Mouse (Mus musculus) MEL (cell line): Measurements from ENCODE around the gene Cpt1a. TPM values are rescaled to one million over a fixed set of nuclear protein-coding genes. Genes with fewer than 3 reads are reported as not detected.

ENCODE experiments used
- DNase-seq: peaks from one replicate; pipeline ENCODE4 v3.0.0; 2011; ENCODE audit warnings: low read depth, low spot score
- H3K27ac ChIP-seq: 2 replicates; pipeline ENCODE4 v1.5.1; 2012; ENCODE audit warnings: low read depth, mild to moderate bottlenecking, control low read depth, low read length, moderate library complexity; ENCODE audit not compliant: control insufficient read depth
- H3K27me3 ChIP-seq, 2 experiments: fragments of 150-350 bp in 1 of 2; sonication (generic) in 1 of 2; 2 replicates each; pipeline ENCODE4 v1.6.1; 2012; ENCODE audit warnings: low read length in 2 of 2, mild to moderate bottlenecking in 2 of 2, improper control_type of control experiment in 1 of 2, moderate library complexity in 1 of 2; ENCODE audit not compliant: insufficient read depth in 2 of 2, control insufficient read depth in 1 of 2
- H3K36me3 ChIP-seq, 2 experiments: 2 replicates each; pipeline ENCODE4 v1.6.1; 2012 to 2014; ENCODE audit warnings: low read length in 2 of 2, improper control_type of control experiment in 1 of 2, inconsistent platforms in 1 of 2, mild to moderate bottlenecking in 1 of 2; ENCODE audit not compliant: insufficient read depth in 2 of 2, control insufficient read depth in 1 of 2
- H3K4me1 ChIP-seq, 2 experiments: fragments of 150-350 bp in 1 of 2; sonication (generic) in 1 of 2; 2 replicates each; pipeline ENCODE4 v1.6.1; 2012; ENCODE audit warnings: low read length in 2 of 2, improper control_type of control experiment in 1 of 2, mild to moderate bottlenecking in 1 of 2; ENCODE audit not compliant: insufficient read depth in 2 of 2, control insufficient read depth in 1 of 2
- H3K4me3 ChIP-seq, 2 experiments: fragments of 150-350 bp in 1 of 2; sonication (generic) in 1 of 2; 2 replicates each; pipeline ENCODE4 v1.5.1; 2012; ENCODE audit warnings: low read depth in 2 of 2, low read length in 2 of 2, mild to moderate bottlenecking in 2 of 2, moderate library complexity in 2 of 2, control low read depth in 1 of 2, improper control_type of control experiment in 1 of 2; ENCODE audit not compliant: control insufficient read depth in 1 of 2, insufficient read depth in 1 of 2
- H3K79me2 ChIP-seq: 2 replicates; pipeline ENCODE4 v1.6.1; 2012; ENCODE audit warnings: mild to moderate bottlenecking, low read length, moderate library complexity; ENCODE audit not compliant: control insufficient read depth, poor library complexity, insufficient read depth
- H3K9ac ChIP-seq: 2 replicates; pipeline ENCODE4 v1.6.1; 2012; ENCODE audit warnings: low read depth, mild to moderate bottlenecking, control low read depth, low read length, moderate library complexity; ENCODE audit not compliant: control insufficient read depth, poor library complexity, severe bottlenecking
- H3K9me3 ChIP-seq: fragments of 150-350 bp; sonication (generic); replicated peaks from 2 replicates; pipeline ENCODE4 v1.6.1; 2012; ENCODE audit warnings: mild to moderate bottlenecking, low read length, improper control_type of control experiment, moderate library complexity; ENCODE audit not compliant: insufficient read depth
- CTCF ChIP-seq, 3 experiments: IDR thresholded peaks in 2 of 3; conservative IDR thresholded peaks in 1 of 3; 2 replicates each; pipeline ENCODE4 v1.5.1; 2011 to 2012; ENCODE audit warnings: low read length in 3 of 3, low read depth in 2 of 3, mild to moderate bottlenecking in 2 of 3, improper control_type of control experiment in 1 of 3, inconsistent platforms in 1 of 3, mixed read lengths in 1 of 3, moderate library complexity in 1 of 3; ENCODE audit not compliant: control insufficient read depth in 1 of 3, insufficient read depth in 1 of 3, poor library complexity in 1 of 3, severe bottlenecking in 1 of 3
- E2F4 ChIP-seq: IDR thresholded peaks from 2 replicates; pipeline ENCODE4 v1.6.1; 2011; ENCODE audit warnings: low read depth, low read length, improper control_type of control experiment, borderline replicate concordance
- ELF1 ChIP-seq: IDR thresholded peaks from 2 replicates; pipeline ENCODE4 v1.6.1; 2014; ENCODE audit warnings: low read depth, mild to moderate bottlenecking, inconsistent platforms, low read length, improper control_type of control experiment, moderate library complexity
- EP300 ChIP-seq, 2 experiments: IDR thresholded peaks; 2 replicates each; pipeline ENCODE4 v1.6.1; 2011; ENCODE audit warnings: improper control_type of control experiment in 2 of 2, low read length in 2 of 2, low read depth in 1 of 2, mild to moderate bottlenecking in 1 of 2
- ETS1 ChIP-seq: IDR thresholded peaks from 2 replicates; pipeline ENCODE4 v1.6.1; 2012; ENCODE audit warnings: low read depth, mild to moderate bottlenecking, inconsistent platforms, low read length, improper control_type of control experiment, moderate library complexity
- HCFC1 ChIP-seq: IDR thresholded peaks from 2 replicates; pipeline ENCODE4 v1.6.1; 2012; ENCODE audit warnings: low read depth, mild to moderate bottlenecking, inconsistent platforms, low read length, improper control_type of control experiment, moderate library complexity
- JUND ChIP-seq: IDR thresholded peaks from 2 replicates; pipeline ENCODE4 v1.6.1; 2011; ENCODE audit warnings: low read depth, mild to moderate bottlenecking, improper control_type of control experiment, low read length
- MAX ChIP-seq: IDR thresholded peaks from 2 replicates; pipeline ENCODE4 v1.6.1; 2011; ENCODE audit warnings: low read length, improper control_type of control experiment
- MAZ ChIP-seq: IDR thresholded peaks from 2 replicates; pipeline ENCODE4 v1.6.1; 2012; ENCODE audit warnings: low read depth, mild to moderate bottlenecking, inconsistent platforms, low read length, improper control_type of control experiment
- POLR2AphosphoS2 ChIP-seq: IDR thresholded peaks from 2 replicates; pipeline ENCODE4 v1.6.1; 2011; ENCODE audit warnings: low read length, improper control_type of control experiment
- SIN3A ChIP-seq: IDR thresholded peaks from 2 replicates; pipeline ENCODE4 v1.6.1; 2012; ENCODE audit warnings: low read length, improper control_type of control experiment, inconsistent platforms
- TBP ChIP-seq: IDR thresholded peaks from 2 replicates; pipeline ENCODE4 v1.8.0; 2011; ENCODE audit warnings: low read depth, low read length, improper control_type of control experiment
- TCF12 ChIP-seq: IDR thresholded peaks from 2 replicates; pipeline ENCODE4 v1.6.1; 2014; ENCODE audit warnings: low read depth, mild to moderate bottlenecking, inconsistent platforms, low read length, improper control_type of control experiment, moderate library complexity
- UBTF ChIP-seq: IDR thresholded peaks from 2 replicates; pipeline ENCODE4 v1.6.1; 2012; ENCODE audit warnings: low read depth, mild to moderate bottlenecking, inconsistent platforms, low read length, improper control_type of control experiment, moderate library complexity, borderline replicate concordance; ENCODE audit not compliant: insufficient read depth
- USF2 ChIP-seq, 2 experiments: IDR thresholded peaks; 2 replicates each; pipeline ENCODE4 v1.6.1; 2011 to 2012; ENCODE audit warnings: improper control_type of control experiment in 2 of 2, low read length in 2 of 2, borderline replicate concordance in 1 of 2, inconsistent platforms in 1 of 2, low read depth in 1 of 2, mild to moderate bottlenecking in 1 of 2; ENCODE audit not compliant: insufficient read depth in 1 of 2
- ZC3H11A ChIP-seq: IDR thresholded peaks from 2 replicates; pipeline ENCODE4 v1.6.1; 2012; ENCODE audit warnings: low read depth, mild to moderate bottlenecking, inconsistent platforms, low read length, improper control_type of control experiment
- ZKSCAN1 ChIP-seq: IDR thresholded peaks from 2 replicates; pipeline ENCODE4 v1.6.1; 2012; ENCODE audit warnings: low read depth, mild to moderate bottlenecking, inconsistent platforms, low read length, improper control_type of control experiment, moderate library complexity
- ZMIZ1 ChIP-seq: IDR thresholded peaks from 2 replicates; pipeline ENCODE4 v1.6.1; 2012; ENCODE audit warnings: low read depth, mild to moderate bottlenecking, inconsistent platforms, low read length, improper control_type of control experiment, moderate library complexity
- ZNF384 ChIP-seq: IDR thresholded peaks from 2 replicates; pipeline ENCODE4 v1.6.1; 2012; ENCODE audit warnings: low read depth, mild to moderate bottlenecking, inconsistent platforms, low read length, improper control_type of control experiment
- polyA plus RNA-seq, 2 experiments: library from polyadenylated mRNA; stranded (reverse) in 1 of 2; unstranded in 1 of 2; fragments of >175 nt in 1 of 2; fragments of >200 nt in 1 of 2; gene quantifications; 2 replicates each; pipeline versions ENCODE4 v1.2.1 to v1.2.4; 2012; ENCODE audit warnings: low replicate concordance in 2 of 2, low read depth in 1 of 2; ENCODE audit not compliant: insufficient read length in 2 of 2, insufficient read depth in 1 of 2, missing spikeins in 1 of 2
- total RNA-seq: library from RNA; depleted of rRNA; stranded (reverse); fragments of 300-350 nt; gene quantifications from 2 replicates; pipeline ENCODE4 v1.2.3, GENCODE M21; 2012

Gene Cpt1a
- total and polyA plus RNA-seq, 3 experiments = 16.1 to 40.4 TPM; not detected in 1

DNA sequence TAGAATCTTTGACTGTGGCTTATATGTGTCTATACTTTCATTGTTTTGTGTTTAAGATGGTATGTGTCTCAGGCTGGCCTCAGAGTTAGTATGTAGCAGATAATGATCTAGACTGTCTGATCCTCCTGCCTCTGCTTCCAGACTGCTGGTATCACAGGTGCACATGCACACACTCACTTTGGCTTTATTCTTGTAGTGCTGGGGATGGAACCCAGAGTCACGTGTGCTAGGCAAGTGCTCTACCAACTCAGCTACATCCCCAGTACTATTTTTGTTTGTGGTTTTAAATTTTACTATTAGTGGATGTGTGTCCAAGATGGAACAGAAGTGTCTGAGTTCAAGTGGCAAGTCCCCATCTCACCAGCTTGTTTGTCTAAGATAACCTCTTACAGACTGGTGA is 29.1 kb upstream of the Cpt1a start:
- H3K9me3 ChIP-seq = no peaks in the 10 kb centered on the region
- TF ChIP-seq EP300 (IDR thresholded peaks at IDR 0.05; ENCODE audit: low read depth in 1 of 2, low read length in 2 of 2) (no peak), ZMIZ1 (no peak), UBTF (no peak), TBP (no peak), ZKSCAN1 (no peak), MAX (no peak), ZNF384 (no peak), MAZ (no peak), HCFC1 (no peak), JUND (no peak), ZC3H11A (no peak), SIN3A (no peak), POLR2AphosphoS2 (no peak), TCF12 (no peak), USF2 (IDR thresholded peaks at IDR 0.05; ENCODE audit: borderline replicate concordance in 1 of 2, insufficient read depth in 1 of 2, low read depth in 1 of 2, low read length in 2 of 2) (no peak), CTCF (IDR thresholded peaks at IDR 0.05 in 2 of 3, conservative IDR thresholded peaks at IDR 0.05 in 1 of 3; ENCODE audit: control insufficient read depth in 1 of 3, insufficient read depth in 1 of 3, low read depth in 2 of 3, low read length in 3 of 3, poor library complexity in 1 of 3, severe bottlenecking in 1 of 3) (no peak)
- H3K36me3 ChIP-seq = peaks cover 0 to 3% of the 10 kb centered on the region in 2 experiments; a peak in 1 of 4 replicates
- H3K27me3 ChIP-seq = no peaks in the 10 kb centered on the region
- H3K4me3 ChIP-seq = no peak overlapping the region
- H3K79me2 ChIP-seq = no peaks in the 10 kb centered on the region
- H3K4me1 ChIP-seq = no peaks in the 10 kb centered on the region
- no peak overlapping the region for H3K27ac ChIP-seq
- H3K9ac ChIP-seq = no peak overlapping the region
- DNase-seq = no peak

DNA sequence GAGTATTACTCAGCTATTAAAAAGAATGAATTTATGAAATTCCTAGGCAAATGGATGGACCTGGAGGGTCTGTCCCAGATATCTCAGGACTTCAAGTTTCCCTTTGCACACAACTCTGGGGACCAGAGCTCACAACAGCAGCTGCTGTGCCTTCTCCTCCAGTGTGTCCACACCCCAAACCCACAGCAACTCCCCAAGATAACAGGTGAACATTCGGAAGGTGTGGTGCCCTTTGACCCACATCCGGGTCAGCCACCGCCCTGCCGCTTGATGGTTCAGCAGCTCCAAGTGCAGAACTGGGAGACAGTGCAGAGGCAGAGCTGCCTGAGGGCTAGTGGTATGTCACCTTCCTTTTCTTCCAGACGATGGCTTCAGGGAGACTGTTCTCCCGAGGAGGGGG is 26.9 kb upstream of the Cpt1a start:
- H3K27ac ChIP-seq = no peak overlapping the region
- H3K4me3 ChIP-seq = no peak overlapping the region
- no peaks in the 10 kb centered on the region for H3K4me1 ChIP-seq
- H3K9ac ChIP-seq = no peak overlapping the region
- DNase-seq = no peak
- H3K27me3 ChIP-seq = no peaks in the 10 kb centered on the region
- no peaks in the 10 kb centered on the region for H3K9me3 ChIP-seq
- peaks cover 0 to 1% of the 10 kb centered on the region in 2 experiments; a peak in 1 of 4 replicates for H3K36me3 ChIP-seq
- TF ChIP-seq ZC3H11A (no peak), ELF1 (no peak), E2F4 (no peak), ETS1 (no peak), JUND (no peak), EP300 (IDR thresholded peaks at IDR 0.05; ENCODE audit: low read depth in 1 of 2, low read length in 2 of 2) (no peak)
- TF ChIP-seq, all 39 proteins: peak for 0
- no peaks in the 10 kb centered on the region for H3K79me2 ChIP-seq
